Mouse (Mus musculus) C2C12 (cell line): ENCODE measurements at regions not wholly inside any gene's neighbourhood (a gene's known extent, or its start where the extent isn't known, plus 50 kb on each side); places are given as distances from the start of the nearest gene placed in this dataset.

Experiments used
- CEBPB ChIP-seq: IDR thresholded peaks from one replicate; pipeline ENCODE4 v1.6.1; 2011; ENCODE audit warnings: low read depth, mild to moderate bottlenecking, control low read depth, moderate library complexity
- CTCF ChIP-seq: IDR thresholded peaks from one replicate; pipeline ENCODE4 v1.5.1; 2011; ENCODE audit not compliant: control insufficient read depth, insufficient read depth, insufficient read length
- MAX ChIP-seq: IDR thresholded peaks from one replicate; pipeline ENCODE4 v1.6.1; 2011; ENCODE audit warnings: mild to moderate bottlenecking, control low read depth
- MYOG ChIP-seq: IDR thresholded peaks from one replicate; pipeline ENCODE4 v1.6.1; 2011; ENCODE audit not compliant: control insufficient read depth, insufficient read length; ENCODE audit errors: extremely low read depth

DNA sequence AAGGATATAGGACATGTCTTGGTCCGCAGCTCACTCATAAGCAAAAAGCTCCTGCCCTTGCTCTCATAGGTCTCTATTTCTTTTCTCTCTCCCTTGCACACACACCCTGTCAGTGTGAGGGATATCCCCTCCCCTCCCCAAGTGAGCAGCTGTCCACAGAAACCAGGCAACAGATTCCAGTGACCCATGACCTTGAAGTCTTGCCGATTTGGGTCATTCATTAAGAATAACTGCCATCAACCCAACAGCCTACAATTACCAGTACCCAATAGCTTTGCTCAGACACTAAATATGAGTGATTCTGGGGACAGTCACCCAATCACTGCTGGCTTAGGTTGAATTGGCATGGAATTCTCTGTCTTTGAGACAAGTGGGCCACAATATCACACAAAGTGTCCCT is 678.6 kb downstream of the Cypt12 start:
- TF ChIP-seq CEBPB (no peak), CTCF (no peak), MYOG (no peak), MAX (no peak)
